Mouse (Mus musculus): ENCODE results near the gene Slc43a2.

The Slc43a2 gene

GRCm38 (mm10) chr11:75552906-75553482 is 21.5 kb downstream of the Slc43a2 start:
- ChIA-PET CTCF (interaction anchor here in 2 of 4 experiments (1.2 to 2.0 kb wide), 3 partner anchors 23 to 42 kb away, joined by 3 to 5 read pairs (median 4); no protein-coding TSS in a partner anchor), POLR2A (interaction anchor here in 2 of 4 experiments (1.0 to 5.7 kb wide), 6 partner anchors 8 to 77 kb away, joined by 3 to 60 read pairs (median 7); partner anchors contain the start of gene Slc43a2 (in 2 of the 2))

GRCm38 (mm10) chr11:75556006-75556405 is 24.5 kb downstream of the Slc43a2 start:
- CTCF ChIA-PET = interaction anchor here (0.5 to 5.9 kb wide), 16 partner anchors 10 to 420 kb away, joined by 3 to 39 read pairs (median 4); partner anchors contain the start of genes Slc43a2 (in 2 of the 4) and Rilp (in 1 of the 4)
- POLR2A ChIA-PET = interaction anchor here in 3 of 4 experiments (0.6 to 1.5 kb wide), 5 partner anchors 17 to 125 kb away, joined by 3 to 5 read pairs (median 3); no protein-coding TSS in a partner anchor

DNA sequence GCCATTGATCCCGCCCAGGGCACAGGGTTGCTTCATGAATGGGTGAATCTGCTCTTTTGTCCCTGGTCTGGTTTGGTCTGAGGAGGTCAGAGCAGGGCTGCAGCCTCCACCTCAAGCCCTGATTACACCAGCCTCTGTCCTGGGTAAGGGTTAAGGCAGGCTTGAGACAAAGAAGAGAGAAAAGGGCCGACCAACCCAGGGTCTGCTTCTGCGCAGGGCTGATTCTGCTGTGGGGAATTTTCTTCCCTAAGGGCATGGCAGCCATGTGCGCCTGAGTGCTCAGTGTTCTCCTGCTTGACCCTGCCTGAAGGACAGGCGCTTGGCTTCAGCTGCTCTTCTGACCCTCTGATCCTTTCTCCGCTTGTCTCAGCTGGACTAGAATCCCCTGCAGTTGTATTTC is 25.6 kb downstream of the Slc43a2 start:
- ChIA-PET CTCF (interaction anchor here (0.6 to 5.9 kb wide), 10 partner anchors 17 to 121 kb away, joined by 3 to 39 read pairs (median 4); partner anchors contain the start of genes Rilp (in 1 of the 4) and Slc43a2 (in 1 of the 4)), POLR2A (interaction anchor here in 3 of 4 experiments (0.6 to 2.1 kb wide), 10 partner anchors 11 to 387 kb away, joined by 3 to 10 read pairs (median 3); partner anchors contain the start of genes Pitpna (in 1 of the 3), Rilp (in 1 of the 3), Tlcd2 (in 1 of the 3) and Wdr81 (in 1 of the 3))

DNA sequence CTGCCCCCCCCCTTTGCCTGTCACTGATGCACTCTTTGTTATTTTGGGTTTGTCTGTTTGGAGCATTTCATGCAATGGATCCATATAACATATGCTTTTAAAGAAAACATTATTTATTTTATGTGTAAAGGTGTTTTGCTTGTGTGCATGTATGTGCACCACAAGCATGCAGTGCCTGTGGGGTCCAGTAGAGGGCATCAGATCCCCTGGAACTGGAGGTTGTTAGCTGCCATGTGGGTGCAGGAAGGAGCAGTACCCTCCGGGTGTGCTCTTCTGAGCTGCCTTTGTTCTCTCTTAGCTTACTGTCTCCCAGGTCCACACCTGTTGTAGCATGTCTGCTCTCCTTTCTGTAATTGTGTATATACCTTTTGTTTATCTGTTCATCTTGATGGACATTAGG is 26.6 kb downstream of the Slc43a2 start:
- ChIA-PET POLR2A (interaction anchor here in 3 of 4 experiments (0.5 to 2.1 kb wide), 14 partner anchors 10 to 970 kb away, joined by 3 to 12 read pairs (median 4); partner anchors contain the start of genes Slc43a2 (in 3 of the 3), Tlcd2 (in 2 of the 3), Pitpna (in 1 of the 3) and Rilp (in 1 of the 3)), CTCF (interaction anchor here (0.5 to 5.9 kb wide), 20 partner anchors 13 to 167 kb away, joined by 3 to 39 read pairs (median 3); partner anchors contain the start of genes Rilp (in 2 of the 4), Inpp5k (in 1 of the 4) and Slc43a2 (in 1 of the 4))

DNA sequence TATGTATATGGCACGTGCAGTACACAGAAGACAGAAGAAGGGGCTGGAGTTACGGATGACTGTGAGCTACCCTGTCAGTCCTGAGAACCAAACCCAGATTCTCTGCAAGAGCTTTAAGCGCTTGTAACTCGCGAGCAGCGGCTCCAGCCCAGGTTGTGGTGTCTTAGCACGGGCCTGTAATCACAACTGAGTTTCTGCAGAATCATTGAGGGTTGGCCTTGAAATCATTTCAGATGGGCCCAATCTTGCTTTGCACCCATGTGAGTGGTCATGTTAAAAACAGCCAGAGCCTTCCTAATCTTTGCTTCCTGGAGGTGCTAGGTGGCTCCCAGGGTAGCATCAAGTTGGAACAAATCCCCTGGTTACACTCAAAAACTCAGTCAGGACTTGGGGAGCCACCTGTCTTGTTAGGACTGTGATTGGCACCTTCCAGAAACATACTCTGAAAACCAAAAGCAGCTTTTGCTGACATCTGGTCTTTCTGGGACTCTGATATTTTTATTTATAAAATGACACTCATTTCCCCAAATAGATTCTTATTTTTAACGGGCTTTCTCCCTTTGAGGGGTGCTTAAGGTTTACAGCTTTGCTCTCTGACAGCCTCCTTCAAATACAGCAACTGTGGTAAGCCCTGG is 28.5 kb downstream of the Slc43a2 start:
- ChIA-PET POLR2A (interaction anchor here in 2 of 4 experiments (0.6 to 1.7 kb wide), 8 partner anchors 8 to 114 kb away, joined by 3 to 5 read pairs (median 3); no protein-coding TSS in a partner anchor), CTCF (interaction anchor here in 2 of 4 experiments (0.7 to 5.9 kb wide), 4 partner anchors 13 to 157 kb away, joined by 3 to 39 read pairs (median 3); partner anchors contain the start of gene Slc43a2 (in 1 of the 2))

GRCm38 (mm10) chr11:75560530-75561409 is 29.3 kb downstream of the Slc43a2 start:
- ChIA-PET CTCF (interaction anchor here in 2 of 4 experiments (0.7 to 5.9 kb wide), 3 partner anchors 12 to 29 kb away, joined by 3 to 39 read pairs (median 3); partner anchors contain the start of gene Slc43a2 (in 1 of the 2)), POLR2A (interaction anchor here in 3 of 4 experiments (0.6 to 1.7 kb wide), 12 partner anchors 8 to 45 kb away, joined by 3 to 5 read pairs (median 3); partner anchors contain the start of gene Pitpna (in 1 of the 3))

GRCm38 (mm10) chr11:75561410-75561791 is 29.9 kb downstream of the Slc43a2 start:
- CTCF ChIA-PET = no interaction called here
- POLR2A ChIA-PET = interaction anchor here in 3 of 4 experiments (0.6 to 1.6 kb wide), 7 partner anchors 9 to 44 kb away, joined by 3 to 5 read pairs (median 3); partner anchors contain the start of gene Pitpna (in 1 of the 3)

DNA sequence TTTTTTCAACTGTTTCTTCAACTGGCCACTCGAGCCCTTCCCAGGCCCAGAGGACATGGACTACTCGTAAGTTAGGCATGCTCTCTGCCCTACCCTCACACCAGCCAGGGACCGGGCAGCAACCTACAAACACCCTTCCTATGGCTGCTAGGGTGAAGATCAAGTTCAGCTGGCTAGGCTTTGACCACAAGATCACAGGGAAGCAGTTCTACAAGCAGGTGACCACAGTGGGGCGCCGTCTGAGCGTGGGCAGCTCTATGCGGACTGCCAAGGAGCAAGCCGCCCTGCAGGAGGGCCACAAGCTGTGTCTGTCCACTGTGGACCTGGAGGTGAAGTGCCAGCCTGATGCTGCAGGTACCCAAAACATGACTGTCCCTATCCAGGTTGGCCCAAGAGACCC is 31.3 kb downstream of the Slc43a2 start:
- CTCF ChIA-PET = interaction anchor here in 3 of 4 experiments (0.6 to 3.3 kb wide), 5 partner anchors 11 to 940 kb away, joined by 3 to 10 read pairs (median 4); no protein-coding TSS in a partner anchor
- POLR2A ChIA-PET = interaction anchor here in 2 of 4 experiments (1.1 to 2.0 kb wide), 6 partner anchors 10 to 62 kb away, joined by 3 to 8 read pairs (median 4); no protein-coding TSS in a partner anchor

DNA sequence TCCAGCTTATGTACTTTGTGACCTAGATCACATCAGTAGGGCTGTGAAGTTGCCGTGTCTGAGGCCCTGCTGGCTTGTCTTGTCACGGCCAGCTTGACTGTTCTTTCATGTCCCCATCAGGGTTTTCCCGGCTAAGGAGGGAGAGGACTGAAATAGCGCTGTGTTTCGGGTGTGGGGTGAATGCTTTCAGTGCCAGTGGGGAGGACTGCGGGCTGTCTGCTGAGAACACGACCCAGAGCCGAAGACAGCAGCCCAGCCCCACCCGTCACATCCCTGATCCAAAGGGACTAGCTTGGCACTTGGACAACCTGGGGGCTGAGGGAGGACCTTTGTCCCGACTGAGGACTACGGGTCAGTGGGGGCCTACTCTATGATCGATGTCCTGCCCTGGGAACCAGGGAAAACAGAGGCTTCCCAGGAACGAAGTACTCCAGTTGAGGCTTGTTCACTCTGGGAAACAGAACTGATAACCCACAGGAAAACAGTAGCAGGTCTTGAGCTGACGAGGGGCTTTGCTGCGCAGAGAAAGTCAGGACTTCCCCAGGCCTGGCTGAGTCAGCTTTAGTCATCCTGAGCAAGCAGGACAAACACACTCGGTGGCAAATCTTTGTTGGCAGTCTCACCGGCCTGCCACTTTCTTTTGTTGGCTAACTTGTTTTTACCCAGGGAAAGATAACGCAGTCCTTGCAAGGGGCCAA is 32.5 kb downstream of the Slc43a2 start:
- ChIA-PET CTCF (interaction anchor here in 2 of 4 experiments (2.0 to 3.3 kb wide), 2 partner anchors 10 to 34 kb away, joined by 6 to 10 read pairs; no protein-coding TSS in a partner anchor), POLR2A (interaction anchor here in 2 of 4 experiments (0.8 to 2.0 kb wide), 9 partner anchors 9 to 99 kb away, joined by 3 to 8 read pairs (median 4); no protein-coding TSS in a partner anchor)

- CTCF ChIA-PET = interaction anchor here in 2 of 4 experiments (0.6 to 1.5 kb wide), 3 partner anchors 10 to 55 kb away, joined by 3 to 4 read pairs (median 3); no protein-coding TSS in a partner anchor
- POLR2A ChIA-PET = interaction anchor here in 3 of 4 experiments (0.5 to 2.1 kb wide), 7 partner anchors 10 to 55 kb away, joined by 3 to 5 read pairs (median 4); partner anchors contain the start of gene Pitpna (in 1 of the 3)
Measured at GRCm38 (mm10) chr11:75565849-75566248, 34.4 kb downstream of the Slc43a2 start.

GRCm38 (mm10) chr11:75566276-75567196 is 35.0 kb downstream of the Slc43a2 start:
- POLR2A ChIA-PET = interaction anchor here in 2 of 4 experiments (0.9 to 2.1 kb wide), 4 partner anchors 21 to 56 kb away, joined by 3 to 5 read pairs (median 4); partner anchors contain the start of gene Pitpna (in 1 of the 2)
- CTCF ChIA-PET = interaction anchor here in 2 of 4 experiments (0.6 to 1.5 kb wide), 3 partner anchors 9 to 56 kb away, joined by 3 to 4 read pairs (median 3); no protein-coding TSS in a partner anchor

DNA sequence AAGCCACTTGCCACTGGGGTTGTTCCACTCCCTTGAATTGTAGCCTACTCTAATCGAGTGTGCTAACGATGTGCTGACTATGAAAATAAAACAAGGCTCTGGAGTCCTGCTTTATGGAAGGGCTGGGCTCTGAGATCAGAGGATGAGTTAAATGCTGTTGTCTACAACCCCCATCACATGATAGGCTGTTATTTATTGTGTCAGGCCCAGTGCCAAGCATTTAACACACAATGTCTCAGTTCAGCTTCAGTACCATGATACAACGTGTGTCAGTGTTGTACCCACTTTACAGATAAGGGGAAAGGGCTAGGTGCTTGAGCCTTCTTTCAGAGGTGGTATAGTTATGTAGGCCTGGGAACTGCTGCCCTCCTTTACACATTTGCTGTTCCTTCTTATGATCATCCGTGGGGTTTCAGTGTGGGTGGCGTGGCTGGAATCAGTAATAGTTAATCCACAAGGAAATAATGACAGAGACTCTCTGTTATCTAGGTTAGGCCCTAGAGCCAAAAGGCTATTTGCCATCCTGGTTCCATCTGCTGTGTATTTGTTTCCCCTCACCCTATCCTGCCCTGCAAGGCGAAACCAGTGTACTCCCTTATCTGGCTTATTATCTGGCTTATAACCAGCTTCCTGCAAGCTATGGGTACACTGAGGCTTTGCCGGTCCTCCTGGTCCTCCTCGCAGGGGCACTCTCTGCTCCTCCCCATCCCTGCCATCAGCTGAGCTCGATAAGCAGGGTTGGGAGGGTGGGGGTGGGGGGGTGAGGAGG is 36.0 kb downstream of the Slc43a2 start:
- ChIA-PET POLR2A (interaction anchor here in 1 of 4 experiments (1.7 kb wide), 1 partner anchor 10 kb away, joined by 5 read pairs; no protein-coding TSS in a partner anchor), CTCF (interaction anchor here in 2 of 4 experiments (0.7 to 1.5 kb wide), 2 partner anchors 10 to 57 kb away, joined by 3 to 4 read pairs; no protein-coding TSS in a partner anchor)

DNA sequence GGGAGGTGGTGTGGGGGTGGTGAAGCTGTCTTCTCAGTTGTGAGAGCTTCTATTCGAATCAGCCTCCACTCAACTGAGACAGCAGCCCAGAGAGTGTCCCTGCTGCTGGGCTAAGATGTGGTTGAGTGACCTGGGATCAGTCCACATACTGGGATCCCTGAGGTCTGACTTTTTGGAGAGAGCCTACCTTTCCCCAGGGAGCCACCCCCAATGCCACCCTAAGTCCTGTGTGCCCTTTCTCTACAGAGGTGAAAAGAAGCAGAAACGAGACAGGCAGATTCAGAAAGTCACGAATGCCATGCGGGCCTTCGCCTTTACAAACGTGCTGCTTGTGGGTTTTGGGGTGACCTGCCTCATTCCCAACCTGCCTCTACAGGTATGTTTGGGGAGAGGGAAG is 36.6 kb downstream of the Slc43a2 start:
- ChIA-PET CTCF (interaction anchor here in 1 of 4 experiments (0.7 kb wide), 1 partner anchor 10 kb away, joined by 4 read pairs; no protein-coding TSS in a partner anchor), POLR2A (interaction anchor here in 1 of 4 experiments (1.7 kb wide), 1 partner anchor 10 kb away, joined by 5 read pairs; no protein-coding TSS in a partner anchor)

DNA sequence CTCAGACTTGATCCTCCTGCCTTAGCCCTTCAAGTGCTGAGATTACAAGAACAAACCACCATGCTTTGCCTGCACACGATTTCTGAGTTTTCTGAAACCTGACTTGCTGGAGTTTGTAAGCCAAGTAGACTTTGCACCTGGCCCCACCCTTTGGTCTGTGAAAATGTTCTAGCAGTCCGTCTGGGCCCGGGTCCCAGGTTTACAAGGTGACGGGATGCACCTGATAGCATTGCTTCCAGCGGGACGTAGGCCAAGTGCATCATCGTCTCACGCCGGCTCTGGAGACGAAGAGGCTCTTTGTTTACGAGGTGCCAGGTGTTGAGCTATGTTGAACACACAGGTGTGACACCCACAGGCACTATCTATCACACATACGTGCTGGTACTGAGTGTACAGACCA is 37.5 kb downstream of the Slc43a2 start:
- POLR2A ChIA-PET = interaction anchor here in 1 of 4 experiments (1.7 kb wide), 1 partner anchor 11 kb away, joined by 5 read pairs; no protein-coding TSS in a partner anchor

More for the DNA sequence above, 37.5 kb downstream of the Slc43a2 start:
- CTCF ChIA-PET = no interaction called here

Data from embryonic stem cell, embryonic (primary cell).